Mouse (Mus musculus): ENCODE results near the gene Apoh.

Apoh gene

DNA sequence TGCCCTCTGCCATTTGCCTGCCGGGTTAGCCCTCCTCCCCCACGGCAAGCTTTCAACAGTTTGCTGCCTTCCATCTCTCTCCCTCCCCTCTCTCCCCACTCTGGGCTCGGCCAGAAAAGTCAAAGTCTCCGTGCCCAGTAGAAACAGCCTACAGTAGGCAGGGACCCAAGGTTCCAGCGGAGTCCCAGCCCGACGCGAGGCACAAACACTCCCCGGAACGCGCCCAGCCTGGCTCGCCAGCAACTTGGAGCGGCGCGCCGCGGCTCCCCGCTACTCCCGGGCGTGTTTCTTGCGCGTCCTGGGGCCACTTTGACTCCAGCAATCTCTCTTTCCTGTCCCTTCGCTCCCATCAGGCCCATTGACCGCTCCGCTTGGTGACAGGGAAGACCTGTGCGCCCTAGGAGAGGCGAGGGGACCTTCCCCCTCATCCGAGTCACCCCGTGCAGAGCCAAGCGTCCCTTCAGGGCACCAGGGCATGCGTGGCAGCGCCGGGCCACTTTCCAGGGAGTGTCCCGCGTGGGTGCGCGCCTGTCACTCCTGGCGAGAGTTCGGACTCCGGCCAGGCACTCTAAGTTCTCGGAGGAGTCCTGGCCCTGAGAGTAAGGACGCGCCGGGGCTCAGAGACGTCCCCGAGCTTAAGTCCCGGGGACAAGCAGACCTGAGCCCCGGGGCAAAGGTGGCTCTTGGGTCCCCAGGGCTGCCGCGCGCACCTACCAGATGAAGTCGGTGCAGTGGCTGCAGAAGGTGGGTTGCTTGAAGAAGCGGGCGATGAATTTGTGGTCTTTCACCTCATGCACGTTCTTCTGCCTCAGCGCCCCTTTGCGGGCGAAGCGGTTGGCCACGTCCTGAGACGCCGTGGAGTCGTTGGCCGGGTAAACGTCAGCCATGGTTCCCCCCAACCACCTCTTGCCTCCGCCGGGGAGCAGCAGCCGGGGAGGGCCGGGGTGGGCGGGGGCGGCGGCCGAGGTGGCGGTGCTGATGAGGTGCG is at the start of gene Apoh:
Gene Apoh (plus strand): TSS at position 574 of the 988 bp plus-strand sequence.
- in situ Hi-C loops (cut with MboI, MseI) = no loop called here

- in situ Hi-C loops (cut with MboI, MseI) = no loop called here
Observed at GRCm38 (mm10) chr11:108293843-108294242, 49.3 kb upstream of the Apoh start.

DNA sequence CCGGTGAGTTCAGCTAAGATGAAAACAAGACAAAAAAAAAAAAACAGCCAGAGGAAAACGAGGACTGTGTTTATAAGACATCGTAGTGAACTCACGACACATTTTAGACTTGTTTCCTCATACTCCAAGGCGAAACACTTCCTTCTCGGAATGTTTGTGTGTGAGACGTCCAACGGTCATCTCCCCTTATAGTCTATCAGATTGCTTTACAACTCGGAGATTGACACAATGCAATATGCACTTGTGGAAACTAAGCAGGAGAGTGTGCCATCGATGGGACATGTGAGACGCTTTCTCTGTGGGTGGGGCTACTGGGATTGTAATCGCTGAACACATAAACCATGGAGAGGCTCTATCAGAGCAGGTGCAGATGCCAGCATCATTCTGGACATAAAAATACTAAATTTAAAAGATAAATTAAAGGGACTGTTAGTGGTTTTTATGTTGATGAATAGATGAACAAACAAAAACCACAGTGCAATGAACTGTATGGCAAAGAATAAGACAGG is 48.8 kb upstream of the Apoh start:
- in situ Hi-C loops (cut with MboI, MseI) = no loop called here

DNA sequence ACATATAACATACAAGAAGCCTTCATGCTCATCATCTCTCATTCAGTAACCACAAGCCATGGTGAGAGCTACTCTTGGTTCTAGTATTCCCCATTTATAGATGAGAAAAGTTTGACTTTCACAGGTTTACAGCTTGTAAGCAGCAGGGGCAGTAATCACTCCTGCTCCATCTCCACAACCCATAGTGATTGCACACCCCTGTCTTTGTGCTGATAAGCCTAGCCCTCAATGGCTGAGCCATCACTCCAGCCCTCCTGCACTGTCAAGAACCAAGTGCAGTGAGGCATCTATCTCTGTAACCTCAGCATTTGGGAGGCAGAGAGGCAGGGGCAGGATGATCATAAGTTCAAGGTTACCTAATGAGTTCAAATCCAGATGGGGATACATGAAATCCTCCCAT is 47.8 kb upstream of the Apoh start:
- in situ Hi-C loops (cut with MboI, MseI) = no loop called here

DNA sequence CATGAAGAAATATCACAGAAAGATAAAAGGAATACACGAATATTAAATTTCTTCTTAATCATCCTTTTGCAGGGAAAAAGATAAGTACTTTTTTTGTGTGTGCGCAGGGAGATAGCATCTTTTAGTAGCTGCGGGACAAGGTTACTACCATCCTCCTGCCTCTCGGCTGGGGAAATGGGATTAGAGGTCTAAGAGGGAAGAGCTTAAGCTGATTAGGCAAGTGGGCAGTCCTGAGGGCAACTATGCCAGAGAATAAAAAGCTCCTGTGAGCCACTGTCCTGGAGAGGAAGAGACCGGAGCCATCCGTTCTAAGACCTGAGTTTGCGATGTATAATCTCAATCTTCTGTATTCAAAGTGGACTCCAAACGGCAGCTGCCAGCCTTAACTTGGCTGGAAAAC is 45.2 kb upstream of the Apoh start:
- in situ Hi-C loops (cut with MboI, MseI) = no loop called here

DNA sequence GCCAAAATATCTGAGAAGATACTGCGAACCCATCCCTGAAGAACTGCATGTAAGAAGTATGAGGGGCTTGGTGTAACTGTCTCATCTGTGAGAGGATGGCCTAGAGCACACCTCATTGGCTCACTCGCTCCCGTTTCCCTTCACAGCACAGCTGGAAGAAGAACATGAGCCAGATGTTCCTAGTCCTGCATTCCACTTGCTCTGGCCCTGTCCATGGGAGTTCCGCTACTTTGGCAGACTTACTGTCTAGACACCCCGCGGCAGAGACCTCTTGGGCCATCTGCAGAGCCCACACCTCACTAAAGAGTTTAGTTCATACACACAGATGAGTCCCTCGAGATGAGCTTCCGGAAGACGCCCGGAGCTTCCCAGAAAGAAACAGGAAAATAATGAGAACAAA is 43.2 kb upstream of the Apoh start:
- in situ Hi-C loops (cut with MboI, MseI) = no loop called here

GRCm38 (mm10) chr11:108300443-108300842 is 42.7 kb upstream of the Apoh start:
- in situ Hi-C loops (cut with MboI, MseI) = no loop called here

- in situ Hi-C loops (cut with MboI, MseI) = no loop called here
Observed at GRCm38 (mm10) chr11:108301036-108301435, 42.1 kb upstream of the Apoh start.

GRCm38 (mm10) chr11:108301796-108302490 is 41.2 kb upstream of the Apoh start:
- in situ Hi-C loops (cut with MboI, MseI) = no loop called here

- in situ Hi-C loops (cut with MboI, MseI) = no loop called here
Observed at GRCm38 (mm10) chr11:108303787-108304186, 39.4 kb upstream of the Apoh start.

GRCm38 (mm10) chr11:108307258-108307657 is 35.9 kb upstream of the Apoh start:
- in situ Hi-C loops (cut with MboI, MseI) = no loop called here

GRCm38 (mm10) chr11:108308253-108308652 is 34.9 kb upstream of the Apoh start:
- in situ Hi-C loops (cut with MboI, MseI) = no loop called here

- in situ Hi-C loops (cut with MboI, MseI) = no loop called here
Observed at GRCm38 (mm10) chr11:108309791-108310190, 33.4 kb upstream of the Apoh start.

GRCm38 (mm10) chr11:108311912-108312311 is 31.2 kb upstream of the Apoh start:
- in situ Hi-C loops (cut with MboI, MseI) = no loop called here

DNA sequence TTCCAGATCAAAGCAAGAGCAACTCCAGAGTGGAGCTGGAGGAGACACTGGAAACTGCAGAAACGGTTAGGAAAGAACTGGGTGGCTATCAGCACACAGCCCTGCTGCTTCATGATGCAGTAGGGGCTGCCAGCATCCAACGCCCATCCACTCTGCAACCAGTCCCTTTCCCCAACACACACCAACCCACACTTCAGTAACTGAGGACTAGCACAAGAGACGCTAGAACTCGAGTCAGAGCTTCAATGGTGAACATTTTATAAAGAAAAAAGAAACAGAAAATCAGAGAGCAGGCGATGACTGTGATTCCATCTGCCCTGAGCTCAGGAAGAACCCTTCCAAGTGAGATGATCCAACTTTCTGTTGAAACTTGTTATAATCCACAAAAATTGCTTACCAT is 30.6 kb upstream of the Apoh start:
- in situ Hi-C loops (cut with MboI, MseI) = no loop called here

DNA sequence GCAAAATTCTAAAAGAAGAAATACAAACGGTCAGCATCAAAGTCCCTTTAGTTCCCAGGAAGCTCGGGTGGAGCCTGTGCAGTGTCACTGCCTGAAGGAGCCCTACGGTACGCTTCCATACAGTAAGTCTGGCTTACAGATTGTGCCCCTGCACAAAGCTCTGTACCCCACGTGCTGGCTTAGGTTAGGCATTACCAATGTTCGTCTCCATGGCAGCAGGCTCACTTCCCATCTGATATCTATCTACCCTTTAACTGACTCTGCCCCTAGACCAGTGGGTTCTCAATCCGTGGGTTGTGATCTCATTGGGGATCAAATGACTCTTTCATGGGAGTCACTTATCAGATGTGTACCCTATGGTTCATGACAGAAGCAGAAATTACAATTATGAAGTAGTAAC is 27.4 kb upstream of the Apoh start:
- in situ Hi-C loops (cut with MboI, MseI) = no loop called here

GRCm38 (mm10) chr11:108317878-108318277 is 25.3 kb upstream of the Apoh start:
- in situ Hi-C loops (cut with MboI, MseI) = no loop called here

DNA sequence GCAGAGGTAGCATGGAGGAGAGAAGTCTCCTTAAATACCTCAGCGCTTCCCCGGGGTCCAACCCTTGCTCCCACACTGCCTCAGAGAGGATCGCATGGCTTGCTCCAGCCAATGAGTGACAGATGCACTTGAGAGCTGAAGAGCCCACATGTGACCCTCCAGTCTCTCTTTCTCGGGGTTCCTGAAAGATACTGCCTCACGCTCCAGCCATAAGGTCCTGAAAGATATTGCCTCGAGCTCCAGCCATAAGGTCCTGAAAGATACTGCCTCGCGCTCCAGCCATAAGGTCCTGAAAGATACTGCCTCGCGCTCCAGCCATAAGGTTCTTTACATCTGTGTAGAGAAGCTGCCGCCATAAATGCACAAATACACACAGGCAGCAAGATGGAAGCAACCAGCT is 24.0 kb upstream of the Apoh start:
- in situ Hi-C loops (cut with MboI, MseI) = no loop called here

DNA sequence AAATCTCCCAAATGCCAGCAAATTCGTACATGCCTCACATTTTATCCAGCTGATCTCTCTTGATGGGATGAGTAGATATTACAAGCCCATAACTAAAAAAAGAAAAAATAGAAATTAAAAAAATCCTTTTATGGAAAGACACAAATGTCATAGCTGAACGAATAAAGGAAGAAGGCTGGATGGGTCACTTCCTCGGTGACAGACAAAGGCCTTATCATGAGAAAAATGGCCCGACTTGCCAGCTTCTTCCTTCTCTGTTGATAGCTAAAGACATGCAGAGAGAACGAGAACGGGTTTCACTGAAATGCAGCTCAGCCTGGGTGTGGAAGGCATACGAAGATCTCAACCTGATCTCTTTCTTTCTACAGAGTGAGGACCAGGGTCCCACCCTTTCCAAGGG is 22.6 kb upstream of the Apoh start:
- in situ Hi-C loops (cut with MboI, MseI) = loop anchor here in 1 of 2 experiments (10.0 kb wide), 1 partner anchor 214 kb away; no protein-coding TSS in a partner anchor

DNA sequence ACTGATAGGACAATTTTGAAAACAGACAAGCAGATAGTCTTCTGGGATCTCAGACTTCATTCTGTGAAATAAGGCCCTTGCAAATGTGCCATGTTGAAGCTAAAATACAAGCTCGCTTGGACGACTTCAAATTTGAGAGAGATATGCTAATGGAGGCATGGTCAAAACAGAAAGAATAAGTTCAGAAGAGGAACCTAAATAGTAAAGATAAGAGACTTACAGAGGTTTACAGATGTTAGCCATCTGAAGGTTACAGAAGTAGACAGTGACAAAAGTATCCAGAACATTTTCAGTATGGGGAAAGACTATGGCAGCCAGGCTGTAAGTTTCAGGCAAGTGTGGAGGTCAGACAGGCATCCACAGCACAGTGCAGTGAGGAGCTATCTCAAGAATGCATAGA is 21.0 kb upstream of the Apoh start:
- in situ Hi-C loops (cut with MboI, MseI) = loop anchor here in 1 of 2 experiments (10.0 kb wide), 1 partner anchor 213 kb away; no protein-coding TSS in a partner anchor

DNA sequence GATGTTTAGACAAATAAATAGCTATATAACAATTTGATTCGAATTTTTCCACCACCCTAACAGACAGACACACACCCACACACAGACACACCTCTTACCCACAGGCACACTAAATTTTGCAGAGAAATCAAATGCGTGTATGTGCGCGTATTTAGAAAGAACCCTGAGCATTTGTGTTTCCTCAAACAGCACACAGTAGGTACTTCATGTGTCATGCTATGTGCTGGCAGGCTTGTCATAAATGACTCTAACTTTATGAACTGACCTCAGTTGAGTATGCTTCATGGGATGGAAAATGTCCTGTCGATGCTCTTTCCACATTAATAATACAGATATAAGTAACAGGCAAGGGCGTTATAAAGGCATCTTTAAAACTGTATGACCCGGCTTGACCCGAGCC is 17.2 kb upstream of the Apoh start:
- in situ Hi-C loops (cut with MboI, MseI) = loop anchor here in 1 of 2 experiments (10.0 kb wide), 1 partner anchor 209 kb away; no protein-coding TSS in a partner anchor

DNA sequence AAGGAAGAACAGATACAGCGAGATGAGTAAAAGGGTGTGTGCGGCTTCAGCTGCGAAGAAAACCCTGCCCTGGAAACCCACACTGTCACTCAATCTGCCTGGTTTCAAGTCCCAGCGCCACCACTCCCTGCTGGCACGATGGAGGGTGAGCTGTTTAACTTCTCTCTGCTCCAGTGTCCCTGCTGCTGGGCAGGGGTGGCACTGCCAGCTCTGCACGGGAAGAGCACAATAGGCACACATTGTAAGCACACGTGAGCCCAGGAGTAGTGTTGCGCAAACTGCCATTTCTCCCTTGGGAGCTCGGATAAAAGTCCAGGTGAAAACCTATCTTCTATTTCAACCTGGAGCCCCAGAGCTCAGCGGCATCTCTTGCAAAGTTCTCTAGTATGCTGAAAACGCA is 12.3 kb upstream of the Apoh start:
- in situ Hi-C loops (cut with MboI, MseI) = no loop called here
